Mouse (Mus musculus) heart, adult 2 months (tissue): ENCODE data around the gene Tor2a. TPM values are rescaled to one million over a fixed set of nuclear protein-coding genes. Genes with fewer than 3 reads are reported as not detected.

Experiments
- DNase-seq, 2 experiments: peaks; one replicate each; pipeline ENCODE4 v3.0.0; 2021
- H3K27ac ChIP-seq: fragments of 200-600 bp; 2 replicates; pipeline ENCODE4 v1.8.1; 2022
- H3K27me3 ChIP-seq: fragments of 200-500 bp; 2 replicates; pipeline ENCODE4 v1.6.1; 2012; ENCODE audit warnings: mild to moderate bottlenecking, low read length, inconsistent platforms, mixed read lengths; ENCODE audit not compliant: control insufficient read depth, insufficient read depth
- H3K36me3 ChIP-seq: fragments of 200-500 bp; 2 replicates; pipeline ENCODE4 v1.6.1; 2012; ENCODE audit warnings: low read length, inconsistent platforms; ENCODE audit not compliant: control insufficient read depth, insufficient read depth
- H3K4me1 ChIP-seq: fragments of 200-500 bp; 2 replicates; pipeline ENCODE4 v1.6.1; 2011; ENCODE audit warnings: low read length; ENCODE audit not compliant: control insufficient read depth, insufficient read depth
- H3K4me3 ChIP-seq: fragments of 200-600 bp; 2 replicates; pipeline ENCODE4 v1.8.1; 2022
- H3K79me2 ChIP-seq: fragments of 200-500 bp; replicated peaks from 2 replicates; pipeline ENCODE4 v1.6.1; 2012; ENCODE audit warnings: mild to moderate bottlenecking, inconsistent platforms, low read length, moderate library complexity, mixed read lengths; ENCODE audit not compliant: control insufficient read depth, insufficient read depth
- H3K9ac ChIP-seq: fragments of 200-500 bp; 2 replicates; pipeline ENCODE4 v1.6.1; 2012; ENCODE audit warnings: low read depth, mild to moderate bottlenecking, control low read depth, inconsistent platforms, low read length, mixed read lengths
- CTCF ChIP-seq: fragments of 200-600 bp; IDR thresholded peaks from 2 replicates; pipeline ENCODE4 v1.8.1; 2022; ENCODE audit warnings: antibody characterized with exemption, mild to moderate bottlenecking, moderate library complexity
- EP300 ChIP-seq: fragments of 200-500 bp; IDR thresholded peaks from 2 replicates; pipeline ENCODE4 v1.6.1; 2011; ENCODE audit warnings: low read depth, low read length, control low read depth; ENCODE audit not compliant: insufficient read depth
- POLR2A ChIP-seq: fragments of 200-500 bp; IDR thresholded peaks from 2 replicates; pipeline ENCODE4 v1.6.1; 2011; ENCODE audit warnings: mild to moderate bottlenecking, low read depth, low read length, control low read depth; ENCODE audit not compliant: insufficient read depth
- WGBS: fragments of 180-500 bp; shearing (Covaris S2); methylation state at CpG from one replicate; pipeline ENCODE4 v1.1.7; 2018; 5-methylcytosine and 5-hydroxymethylcytosine counted together
- intact Hi-C: fragments of 180-260 bp; cut with DNase I; formaldehyde crosslinking; loops from one replicate; pipeline ENCODE4 v1.15.1; 2025
- polyA plus RNA-seq: library from polyadenylated mRNA; depleted of rRNA; stranded (reverse); fragments of >200 nt; gene quantifications from 2 replicates; pipeline ENCODE4 v1.2.3, GENCODE M21; 2012
- total RNA-seq, 2 experiments: library from RNA; stranded (reverse); gene quantifications; 2 replicates each; pipeline ENCODE4 v1.2.3; 2021

Gene Tor2a
- total and polyA plus RNA-seq, 3 experiments = 8.2 to 22.2 (median 9.4) TPM

DNA sequence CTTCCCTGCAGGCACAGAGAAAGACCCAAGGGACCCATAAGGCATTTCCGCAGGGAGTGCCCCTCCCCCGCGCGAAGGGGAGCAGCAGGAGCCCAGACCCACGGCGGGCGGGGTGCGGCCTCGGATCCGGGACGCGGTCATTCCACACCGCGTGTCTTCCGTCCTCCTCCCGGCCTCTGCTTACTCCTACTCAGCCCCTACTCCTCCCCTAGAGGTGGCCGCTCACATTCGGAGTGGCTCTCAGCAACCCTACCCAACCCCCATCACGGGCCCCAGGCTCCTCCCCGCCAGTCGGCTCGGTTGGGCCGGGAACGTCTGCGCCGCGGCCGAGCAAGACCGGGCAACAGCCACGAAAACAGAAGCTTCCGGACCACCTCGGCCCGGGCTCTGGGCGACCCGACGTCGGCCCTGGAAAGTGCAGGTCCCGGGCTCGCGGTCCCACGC is 44.9 kb upstream of the Tor2a start:
- intact Hi-C loops = loop anchor here (5.0 kb wide), 1 partner anchor 135 kb away; the partner anchor contains the start of gene Stxbp1
- peak overlapping the region; percentile 84 for H3K4me3 ChIP-seq
- H3K36me3 ChIP-seq = peaks cover 4% of the 10 kb centered on the region; the same call in 1 of the 2 replicates
- WGBS = under 1% methylated on average over 41 of the region's 41 CpGs
- H3K27ac ChIP-seq = peak overlapping the region; percentile 97
- peaks cover 2% of the 10 kb centered on the region for H3K79me2 ChIP-seq
- TF ChIP-seq EP300 = no peak
- no peak for TF ChIP-seq CTCF
- no peak for TF ChIP-seq POLR2A
- H3K27me3 ChIP-seq = no peaks in the 10 kb centered on the region
- peak; percentile 82 to 86 for DNase-seq
- peak overlapping the region; percentile 92 for H3K9ac ChIP-seq
- H3K4me1 ChIP-seq = peaks cover 16% of the 10 kb centered on the region

GRCm38 (mm10) chr2:32712586-32712933 is 44.5 kb upstream of the Tor2a start:
- peak overlapping the region; percentile 84 for H3K4me3 ChIP-seq
- peaks cover 2% of the 10 kb centered on the region for H3K79me2 ChIP-seq
- peaks cover 16% of the 10 kb centered on the region for H3K4me1 ChIP-seq
- H3K36me3 ChIP-seq = peaks cover 4% of the 10 kb centered on the region; the same call in 1 of the 2 replicates
- no peaks in the 10 kb centered on the region for H3K27me3 ChIP-seq
- TF ChIP-seq POLR2A (no peak), CTCF (no peak), EP300 (no peak)
- peak overlapping the region; percentile 97 for H3K27ac ChIP-seq
- intact Hi-C loops = loop anchor here (5.0 kb wide), 1 partner anchor 135 kb away; the partner anchor contains the start of gene Stxbp1
- under 1% methylated on average over 44 of the region's 44 CpGs for WGBS
- DNase-seq = peak; percentile 98 to 99
- H3K9ac ChIP-seq = peak overlapping the region; percentile 92

DNA sequence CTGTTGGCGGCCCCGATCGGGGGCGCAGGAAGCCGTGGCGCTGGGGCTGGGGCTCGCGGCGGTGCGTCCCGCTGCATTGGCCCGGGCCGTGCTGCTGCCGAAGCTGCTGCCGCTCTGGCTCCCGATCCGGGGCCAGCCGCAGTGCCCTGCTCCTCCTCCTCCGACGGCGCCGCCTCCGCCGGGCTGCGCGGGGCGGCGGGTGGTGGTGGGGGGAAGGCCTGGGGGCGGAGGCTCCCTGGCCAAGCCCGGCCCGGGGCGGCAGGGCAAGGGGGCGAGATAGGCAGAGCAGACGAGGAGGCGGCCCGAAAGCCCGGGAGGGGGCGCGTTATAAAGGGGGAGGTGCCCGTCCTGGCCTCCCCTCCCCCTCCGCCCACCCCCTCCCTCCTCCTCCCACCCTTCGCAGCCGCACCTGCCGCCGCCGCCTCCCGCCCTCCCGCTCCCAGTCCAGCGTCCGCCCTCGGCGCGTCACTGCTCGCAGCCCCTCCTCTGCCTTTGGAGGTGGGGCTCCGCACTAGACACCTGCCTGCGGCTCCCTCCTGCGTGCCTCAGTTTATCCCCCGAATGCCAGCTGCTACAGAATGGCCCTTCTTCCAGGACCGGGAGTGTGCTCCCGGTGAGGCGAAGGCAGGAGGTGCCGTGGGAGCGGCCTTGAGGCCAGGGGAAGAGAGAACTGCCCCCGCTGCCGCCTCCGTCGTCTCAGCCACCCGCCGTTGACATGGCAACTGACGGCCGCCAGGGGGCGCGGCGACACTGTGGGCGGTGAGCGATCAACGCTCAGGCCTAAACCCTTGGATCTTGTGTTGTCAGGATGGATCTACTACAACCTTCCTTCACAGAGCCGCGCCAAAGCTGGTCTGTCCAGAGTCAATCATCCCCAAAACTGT is 43.9 kb upstream of the Tor2a start, which contains the start of gene Cdk9:
TSS of gene Cdk9 (minus strand) at position 143 of the 884 bp plus-strand sequence.
- Histone ChIP-seq H3K27ac (peak within 1 kb of the TSS; percentile 97), H3K27me3 (no peaks in the 10 kb centered on the region), H3K9ac (peak within 1 kb of the TSS; percentile 92), H3K79me2 (peaks cover 2% of the 10 kb centered on the region), H3K4me1 (peaks cover 16% of the 10 kb centered on the region), H3K4me3 (peak within 1 kb of the TSS; percentile 84), H3K36me3 (peaks cover 4% of the 10 kb centered on the region; the same call in 1 of the 2 replicates)
- under 1% methylated on average over 66 of the region's 79 CpGs for WGBS
- intact Hi-C loops = loop anchor here (1.0 to 5.0 kb wide), 2 partner anchors 44 to 134 kb away; partner anchors contain the start of genes Stxbp1 and Tor2a
- DNase-seq = peak; percentile 94 to 95
- TF ChIP-seq CTCF (peak; percentile 96), EP300 (peak; percentile 88; the same call in 1 of the 2 replicates), POLR2A (peak; percentile 39; the same call in 1 of the 2 replicates)

- Histone ChIP-seq H3K27me3 (no peaks in the 10 kb centered on the region), H3K79me2 (peaks cover 2% of the 10 kb centered on the region), H3K4me1 (peaks cover 16% of the 10 kb centered on the region), H3K27ac (peak overlapping the region; percentile 97), H3K4me3 (no peak overlapping the region), H3K36me3 (peaks cover 4% of the 10 kb centered on the region; the same call in 1 of the 2 replicates), H3K9ac (no peak overlapping the region)
- intact Hi-C loops = loop anchor here (1.0 to 5.0 kb wide), 2 partner anchors 13 to 133 kb away; partner anchors contain the start of gene Stxbp1
- DNase-seq = no peak
- TF ChIP-seq POLR2A = no peak
- no peak for TF ChIP-seq EP300
- TF ChIP-seq CTCF = no peak
- 33% methylated on average over 11 of the region's 11 CpGs for WGBS
These were observed 42.7 kb upstream of the Tor2a start for GRCm38 (mm10) chr2:32714117-32714986.

DNA sequence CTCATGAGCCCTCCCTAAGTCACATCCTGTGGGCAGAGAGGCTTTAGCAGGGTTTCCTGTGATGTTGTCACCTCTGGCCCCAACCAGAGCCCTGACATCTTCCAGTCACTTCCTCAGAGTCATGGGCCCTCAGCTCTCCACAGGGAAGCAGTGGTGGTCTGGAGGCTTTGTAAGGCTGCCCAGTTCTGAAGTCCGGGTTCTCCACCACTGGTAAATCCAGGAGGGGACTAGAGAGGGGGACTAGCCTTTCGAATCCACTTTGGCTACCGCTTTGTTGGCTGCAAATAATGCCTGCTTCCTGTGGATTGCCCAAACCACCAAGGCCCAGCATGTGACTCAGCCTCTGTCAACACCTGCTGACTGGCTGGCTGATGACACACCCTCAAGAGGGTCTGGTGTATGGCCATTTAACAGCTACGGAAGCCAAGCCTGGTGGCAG is 42.0 kb upstream of the Tor2a start:
- H3K9ac ChIP-seq = no peak overlapping the region
- 19% methylated on average over 4 of the region's 4 CpGs for WGBS
- intact Hi-C loops = loop anchor here (1.0 to 5.0 kb wide), 2 partner anchors 12 to 132 kb away; partner anchors contain the start of gene Stxbp1
- H3K4me3 ChIP-seq = no peak overlapping the region
- peak overlapping the region; percentile 97 for H3K27ac ChIP-seq
- H3K4me1 ChIP-seq = peaks cover 16% of the 10 kb centered on the region
- DNase-seq = peak; percentile 54 to 67
- no peaks in the 10 kb centered on the region for H3K27me3 ChIP-seq
- H3K36me3 ChIP-seq = peaks cover 4% of the 10 kb centered on the region; the same call in 1 of the 2 replicates
- no peaks in the 10 kb centered on the region; the same call in none of the 2 replicates for H3K79me2 ChIP-seq
- TF ChIP-seq EP300 (peak; percentile 45; the same call in 1 of the 2 replicates), POLR2A (0 out of 2 replicates have a peak, but pooled peaks have one; percentile 26), CTCF (peak; percentile 31; the same call in 1 of the 2 replicates)
